ENCODE assay signal across 17 mouse cellular contexts in the genomic region with DNA sequence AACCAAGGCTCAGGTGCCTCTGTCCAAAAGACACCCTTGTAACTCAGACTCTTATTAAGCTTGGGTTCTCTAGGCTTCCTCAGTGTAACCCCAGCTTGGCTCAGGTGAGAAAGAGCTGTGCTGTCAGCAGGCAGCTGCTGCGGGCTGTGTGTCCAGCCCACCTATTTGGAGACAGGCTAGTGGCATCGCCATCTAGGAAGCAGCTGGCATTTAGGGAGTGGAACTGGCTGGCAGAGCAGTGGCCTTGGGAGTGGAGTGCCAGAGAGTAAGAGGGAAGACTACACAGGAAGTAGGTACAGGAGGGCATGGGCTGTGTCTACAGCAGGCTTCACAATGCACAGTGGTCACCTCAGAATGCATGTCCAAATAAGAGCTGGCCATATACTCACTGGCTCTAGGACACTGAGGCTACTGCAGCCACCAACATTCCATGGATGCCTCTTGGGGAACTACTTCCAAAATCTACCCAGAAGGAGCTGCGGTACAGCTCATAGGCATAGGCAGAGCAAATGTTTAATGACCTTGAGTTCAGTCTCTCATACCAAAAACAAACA. TPM values are rescaled to one million over a fixed set of nuclear protein-coding genes. Genes with fewer than 3 reads are reported as not detected.
A peak's percentile ranks its signal among the peaks of the same experiment; 100 is the strongest.
DNase-seq lines count a peak whose midpoint lies in the region; ATAC-seq lines count a peak whose summit lies in the region.
"Had no signal": no experiment of that assay in that cellular context is flagged by ENCODE, and none has a peak within 500 bp of the region (broad histone marks: within the 10 kb centered on the region; RNA-seq: fewer than 3 reads in every experiment).

No protein-coding gene starts in this region.

- no peak overlapping the region for H3K4me2 ChIP-seq in heart, embryonic 11.5 days
- no peak overlapping the region for H3K4me2 ChIP-seq in liver, embryonic 12.5 days
- no peak overlapping the region for H3K4me2 ChIP-seq in liver, embryonic 11.5 days
- no peak overlapping the region for H3K4me2 ChIP-seq in heart, embryonic 16.5 days (ENCODE audit: low read depth, low read length)
- no peak overlapping the region for H3K4me2 ChIP-seq in limb, embryonic 15.5 days
- no peak overlapping the region for H3K4me2 ChIP-seq in forebrain, embryonic 11.5 days (ENCODE audit: low read depth, low read length, severe bottlenecking)
- H3K4me2 ChIP-seq: embryonic facial prominence, embryonic 15.5 days; midbrain, embryonic 12.5 days; neural tube, embryonic 12.5 days had no signal

- no peak overlapping the region for H3K9ac ChIP-seq in heart, embryonic 11.5 days (ENCODE audit: low read depth, low read length)
- no peak overlapping the region; the same call in 1 of the 2 replicates for H3K9ac ChIP-seq in liver, embryonic 12.5 days
- H3K9ac ChIP-seq in liver, embryonic 11.5 days (ENCODE audit: low read depth, low read length), result no peak overlapping the region
- H3K9ac ChIP-seq in heart, embryonic 16.5 days (ENCODE audit: low read length), result no peak overlapping the region
- no peak overlapping the region for H3K9ac ChIP-seq in limb, embryonic 15.5 days
- no peak overlapping the region for H3K9ac ChIP-seq in forebrain, embryonic 11.5 days (ENCODE audit: low read length)
- H3K9ac ChIP-seq: embryonic facial prominence, embryonic 15.5 days; forebrain, postnatal 0 days; midbrain, embryonic 12.5 days; neural tube, embryonic 12.5 days had no signal

- H3K4me1 ChIP-seq in heart, embryonic 11.5 days (ENCODE audit: control insufficient read depth, insufficient read depth, low read length), result peaks cover 81% of the 10 kb centered on the region
- peaks cover 80% of the 10 kb centered on the region for H3K4me1 ChIP-seq in liver, embryonic 12.5 days
- peaks cover 38% of the 10 kb centered on the region for H3K4me1 ChIP-seq in liver, embryonic 11.5 days (replicated peaks; ENCODE audit: control insufficient read depth, insufficient read depth, low read length)
- H3K4me1 ChIP-seq in heart, embryonic 16.5 days (ENCODE audit: control insufficient read depth, insufficient read depth, low read length), result peaks cover 90% of the 10 kb centered on the region
- peaks cover 58% of the 10 kb centered on the region for H3K4me1 ChIP-seq in limb, embryonic 15.5 days
- H3K4me1 ChIP-seq in forebrain, embryonic 11.5 days (replicated peaks; ENCODE audit: control insufficient read depth, insufficient read depth, low read length), result peaks cover 5% of the 10 kb centered on the region; the same call in 1 of the 2 replicates

- no peak overlapping the region for H3K4me3 ChIP-seq in heart, embryonic 11.5 days (ENCODE audit: low read depth, low read length)
- H3K4me3 ChIP-seq in liver, embryonic 12.5 days, result no peak overlapping the region
- H3K4me3 ChIP-seq in liver, embryonic 11.5 days (ENCODE audit: low read depth, low read length), result no peak overlapping the region
- no peak overlapping the region for H3K4me3 ChIP-seq in heart, embryonic 16.5 days (ENCODE audit: low read length)
- no peak overlapping the region for H3K4me3 ChIP-seq in limb, embryonic 15.5 days
- no peak overlapping the region for H3K4me3 ChIP-seq in forebrain, embryonic 11.5 days (ENCODE audit: low read depth, low read length)
- H3K4me3 ChIP-seq: embryonic facial prominence, embryonic 15.5 days; midbrain, embryonic 12.5 days; neural tube, embryonic 12.5 days had no signal

- no peaks in the 10 kb centered on the region for H3K9me3 ChIP-seq in heart, embryonic 11.5 days (replicated peaks; ENCODE audit: control insufficient read depth, low read length)
- no peaks in the 10 kb centered on the region for H3K9me3 ChIP-seq in liver, embryonic 12.5 days (replicated peaks)
- H3K9me3 ChIP-seq in liver, embryonic 11.5 days (ENCODE audit: control insufficient read depth, low read length), result no peaks in the 10 kb centered on the region
- no peaks in the 10 kb centered on the region for H3K9me3 ChIP-seq in heart, embryonic 16.5 days (replicated peaks; ENCODE audit: control insufficient read depth, low read length)
- H3K9me3 ChIP-seq in limb, embryonic 15.5 days, result no peaks in the 10 kb centered on the region
- no peaks in the 10 kb centered on the region for H3K9me3 ChIP-seq in forebrain, embryonic 11.5 days (ENCODE audit: control insufficient read depth, low read length)
- H3K9me3 ChIP-seq: embryonic facial prominence, embryonic 15.5 days; midbrain, embryonic 12.5 days; neural tube, embryonic 12.5 days had no signal

- no peak for ATAC-seq in heart, embryonic 11.5 days (replicated peaks; ENCODE audit: insufficient number of reproducible peaks, low FRiP score, low TSS enrichment)
- ATAC-seq in liver, embryonic 12.5 days, result no peak
- ATAC-seq in liver, embryonic 11.5 days (replicated peaks; ENCODE audit: low FRiP score), result no peak
- ATAC-seq in heart, embryonic 16.5 days (replicated peaks; ENCODE audit: extremely low read depth, insufficient read depth, low FRiP score), result no peak
- no peak for ATAC-seq in limb, embryonic 15.5 days (ENCODE audit: insufficient number of reproducible peaks, low FRiP score, low TSS enrichment, low read depth)
- ATAC-seq in forebrain, embryonic 11.5 days (replicated peaks; ENCODE audit: low FRiP score), result no peak
- ATAC-seq: forebrain, postnatal 0 days had no signal

- H3K27me3 ChIP-seq in heart, embryonic 11.5 days (ENCODE audit: control insufficient read depth, insufficient read depth, low read length), result no peaks in the 10 kb centered on the region
- H3K27me3 ChIP-seq in liver, embryonic 12.5 days (replicated peaks), result no peaks in the 10 kb centered on the region
- no peaks in the 10 kb centered on the region for H3K27me3 ChIP-seq in liver, embryonic 11.5 days (replicated peaks; ENCODE audit: control insufficient read depth, insufficient read depth, low read length)
- no peaks in the 10 kb centered on the region for H3K27me3 ChIP-seq in heart, embryonic 16.5 days (ENCODE audit: control insufficient read depth, insufficient read depth, low read length)
- H3K27me3 ChIP-seq in limb, embryonic 15.5 days, result no peaks in the 10 kb centered on the region
- no peaks in the 10 kb centered on the region for H3K27me3 ChIP-seq in forebrain, embryonic 11.5 days (ENCODE audit: control insufficient read depth, insufficient read depth, low read length)
- H3K27me3 ChIP-seq: embryonic facial prominence, embryonic 15.5 days; midbrain, embryonic 12.5 days; neural tube, embryonic 12.5 days had no signal

- no peak for DNase-seq in heart, postnatal 14 days
- DNase-seq in liver, embryonic 11.5 days (ENCODE audit: low spot score), result no peak
- no peak for DNase-seq in forebrain, embryonic 11.5 days (ENCODE audit: low spot score)
- DNase-seq: cerebellum, postnatal 36 days; forebrain, postnatal 0 days; layer of hippocampus, postnatal 36 days; retina, postnatal 1 day; spleen, adult 18-20 months; thymus, adult 18-20 months had no signal

- H3K27ac ChIP-seq in heart, embryonic 11.5 days (ENCODE audit: low read depth, low read length), result peak overlapping the region; percentile 99
- H3K27ac ChIP-seq in liver, embryonic 12.5 days, result peak overlapping the region; percentile 99
- H3K27ac ChIP-seq in liver, embryonic 11.5 days (ENCODE audit: low read depth, low read length), result no peak overlapping the region
- peak overlapping the region; percentile 99 for H3K27ac ChIP-seq in heart, embryonic 16.5 days (ENCODE audit: low read length)
- H3K27ac ChIP-seq in limb, embryonic 15.5 days, result peak overlapping the region; percentile 34; the same call in 1 of the 2 replicates
- H3K27ac ChIP-seq in forebrain, embryonic 11.5 days (ENCODE audit: low read depth, low read length), result no peak overlapping the region
- H3K27ac ChIP-seq: neural tube, embryonic 12.5 days had no signal

- intact Hi-C loops in heart, postnatal 14 days (cut with DNase I), result no loop called here

- 67% methylated on average over 3 of the region's 3 CpGs for WGBS in heart, embryonic 11.5 days (ENCODE audit: insufficient replicate concordance)
- WGBS in liver, embryonic 12.5 days (ENCODE audit: insufficient replicate concordance), result 85% methylated on average over 3 of the region's 3 CpGs
- 93% methylated on average over 3 of the region's 3 CpGs for WGBS in liver, embryonic 11.5 days
- 57% methylated on average over 3 of the region's 3 CpGs for WGBS in heart, embryonic 16.5 days
- 86% methylated on average over 3 of the region's 3 CpGs for WGBS in limb, embryonic 15.5 days
- 91% methylated on average over 3 of the region's 3 CpGs for WGBS in forebrain, embryonic 11.5 days

- H3K36me3 ChIP-seq in heart, embryonic 11.5 days (ENCODE audit: control insufficient read depth, insufficient read depth, low read length), result peaks cover 14% of the 10 kb centered on the region
- H3K36me3 ChIP-seq in liver, embryonic 12.5 days, result peaks cover 55% of the 10 kb centered on the region
- peaks cover 11% of the 10 kb centered on the region for H3K36me3 ChIP-seq in liver, embryonic 11.5 days (ENCODE audit: control insufficient read depth, insufficient read depth, low read length)
- H3K36me3 ChIP-seq in heart, embryonic 16.5 days (ENCODE audit: control insufficient read depth, insufficient read depth), result peaks cover 19% of the 10 kb centered on the region; the same call in 1 of the 2 replicates
- H3K36me3 ChIP-seq in limb, embryonic 15.5 days, result peaks cover 49% of the 10 kb centered on the region
- H3K36me3 ChIP-seq in forebrain, embryonic 11.5 days (ENCODE audit: control insufficient read depth, insufficient read depth, low read length), result no peaks in the 10 kb centered on the region; the same call in 1 of the 2 replicates

RNA-seq across cellular contexts. Expression of gene Pnkd, which starts 9.4 kb away (rescaled TPM):
- polyA plus RNA-seq in heart, embryonic 11.5 days (2014; fragmentation: Nextera tagmentation; extraction: Ambion mirVana), result 225 and 231 TPM in 2 replicates
- 100 to 1,000 TPM; 190 to 191 TPM for total RNA-seq in heart, postnatal 14 days (2021)
- 45.7 and 48.7 TPM in 2 replicates for polyA plus RNA-seq in liver, embryonic 12.5 days (2016; fragmentation: Nextera tagmentation; extraction: Ambion mirVana)
- polyA plus RNA-seq in liver, embryonic 11.5 days (2014; fragmentation: Nextera tagmentation; extraction: Ambion mirVana), result 79.7 and 84.3 TPM in 2 replicates
- polyA plus RNA-seq in heart, embryonic 16.5 days (2015; fragmentation: Nextera tagmentation; extraction: Ambion mirVana), result 314 and 324 TPM in 2 replicates
- polyA plus RNA-seq in limb, embryonic 15.5 days (2015; fragmentation: Nextera tagmentation; extraction: Ambion mirVana), result 104 and 114 TPM in 2 replicates
- 95.3 and 98.4 TPM in 2 replicates for polyA plus RNA-seq in forebrain, embryonic 11.5 days (2014; fragmentation: Nextera tagmentation; extraction: Ambion mirVana)

RNA-seq across cellular contexts. Expression of gene Aamp, which starts 9.6 kb away (rescaled TPM):
- 173 and 193 TPM in 2 replicates for polyA plus RNA-seq in heart, embryonic 11.5 days (2014; fragmentation: Nextera tagmentation; extraction: Ambion mirVana)
- total RNA-seq in heart, postnatal 14 days (2021), result 10 to 100 TPM; 95.5 to 98.9 TPM
- 119 and 120 TPM in 2 replicates for polyA plus RNA-seq in liver, embryonic 12.5 days (2016; fragmentation: Nextera tagmentation; extraction: Ambion mirVana)
- polyA plus RNA-seq in liver, embryonic 11.5 days (2014; fragmentation: Nextera tagmentation; extraction: Ambion mirVana), result 190 and 193 TPM in 2 replicates
- polyA plus RNA-seq in heart, embryonic 16.5 days (2015; fragmentation: Nextera tagmentation; extraction: Ambion mirVana), result 214 and 223 TPM in 2 replicates
- 232 and 249 TPM in 2 replicates for polyA plus RNA-seq in limb, embryonic 15.5 days (2015; fragmentation: Nextera tagmentation; extraction: Ambion mirVana)
- polyA plus RNA-seq in forebrain, embryonic 11.5 days (2014; fragmentation: Nextera tagmentation; extraction: Ambion mirVana), result 185 and 205 TPM in 2 replicates

RNA-seq across cellular contexts. Expression of gene Tmbim1, which starts 11.3 kb away (rescaled TPM):
- polyA plus RNA-seq in heart, embryonic 11.5 days (2014; fragmentation: Nextera tagmentation; extraction: Ambion mirVana), result 29.2 and 37.1 TPM in 2 replicates
- 10 to 100 TPM; 34.6 to 39.4 TPM for total RNA-seq in heart, postnatal 14 days (2021)
- polyA plus RNA-seq in liver, embryonic 12.5 days (2016; fragmentation: Nextera tagmentation; extraction: Ambion mirVana), result 17.5 and 18.6 TPM in 2 replicates
- polyA plus RNA-seq in liver, embryonic 11.5 days (2014; fragmentation: Nextera tagmentation; extraction: Ambion mirVana), result 21.7 and 22.9 TPM in 2 replicates
- 51.2 and 51.4 TPM in 2 replicates for polyA plus RNA-seq in heart, embryonic 16.5 days (2015; fragmentation: Nextera tagmentation; extraction: Ambion mirVana)
- 58.8 and 69.6 TPM in 2 replicates for polyA plus RNA-seq in limb, embryonic 15.5 days (2015; fragmentation: Nextera tagmentation; extraction: Ambion mirVana)
- polyA plus RNA-seq in forebrain, embryonic 11.5 days (2014; fragmentation: Nextera tagmentation; extraction: Ambion mirVana), result 6.9 and 8.2 TPM in 2 replicates

RNA-seq across cellular contexts. Expression of gene Gpbar1, which starts 15.8 kb away (rescaled TPM):
- 0.83 and 1.0 TPM in 2 replicates for polyA plus RNA-seq in heart, embryonic 11.5 days (2014; fragmentation: Nextera tagmentation; extraction: Ambion mirVana)
- not detected for total RNA-seq in heart, postnatal 14 days (2021)
- 1.2 and 1.5 TPM in 2 replicates for polyA plus RNA-seq in liver, embryonic 12.5 days (2016; fragmentation: Nextera tagmentation; extraction: Ambion mirVana)
- polyA plus RNA-seq in liver, embryonic 11.5 days (2014; fragmentation: Nextera tagmentation; extraction: Ambion mirVana), result 2.8 and 3.2 TPM in 2 replicates
- polyA plus RNA-seq in heart, embryonic 16.5 days (2015; fragmentation: Nextera tagmentation; extraction: Ambion mirVana), result 0.22 and 0.30 TPM in 2 replicates
- polyA plus RNA-seq in limb, embryonic 15.5 days (2015; fragmentation: Nextera tagmentation; extraction: Ambion mirVana), result 0.18 TPM in 1 of 2 replicates, not detected in the other
- not detected in 2 replicates for polyA plus RNA-seq in forebrain, embryonic 11.5 days (2014; fragmentation: Nextera tagmentation; extraction: Ambion mirVana)
- total RNA-seq: forebrain, postnatal 0 days; layer of hippocampus, postnatal 36 days; liver, adult 2 months had no signal
- polyA plus RNA-seq: embryonic facial prominence, embryonic 15.5 days; forebrain, postnatal 0 days; midbrain, embryonic 12.5 days; neural tube, embryonic 12.5 days had no signal

RNA-seq across cellular contexts. Expression of gene Arpc2, which starts 58.3 kb away (rescaled TPM):
- polyA plus RNA-seq in heart, embryonic 11.5 days (2014; fragmentation: Nextera tagmentation; extraction: Ambion mirVana), result 387 and 411 TPM in 2 replicates
- total RNA-seq in heart, postnatal 14 days (2021), result 100 to 1,000 TPM; 143 to 165 TPM
- polyA plus RNA-seq in liver, embryonic 12.5 days (2016; fragmentation: Nextera tagmentation; extraction: Ambion mirVana), result 268 and 269 TPM in 2 replicates
- 375 and 384 TPM in 2 replicates for polyA plus RNA-seq in liver, embryonic 11.5 days (2014; fragmentation: Nextera tagmentation; extraction: Ambion mirVana)
- 415 and 472 TPM in 2 replicates for polyA plus RNA-seq in heart, embryonic 16.5 days (2015; fragmentation: Nextera tagmentation; extraction: Ambion mirVana)
- polyA plus RNA-seq in limb, embryonic 15.5 days (2015; fragmentation: Nextera tagmentation; extraction: Ambion mirVana), result 441 and 463 TPM in 2 replicates
- 303 and 310 TPM in 2 replicates for polyA plus RNA-seq in forebrain, embryonic 11.5 days (2014; fragmentation: Nextera tagmentation; extraction: Ambion mirVana)

Comparison
In these comparisons a context has a peak if more than half of its experiments do, and no peak if none do; other contexts are left out.
1. H3K27ac ChIP-seq: peak in heart, embryonic 11.5 days (single experiment), liver, embryonic 12.5 days (single experiment), heart, embryonic 16.5 days (single experiment) and limb, embryonic 15.5 days (single experiment); none in liver, embryonic 11.5 days (single experiment) and forebrain, embryonic 11.5 days (single experiment).